Mouse (Mus musculus) heart, adult 9 months (tissue): ENCODE results near the gene Serpina3m.
A peak's percentile ranks its signal among the peaks of the same experiment; 100 is the strongest.
"Not testable (repeated sequence)": the region's sequence is repeated elsewhere in the genome, so short reads cannot be mapped to it uniquely, and the experiment has no call there.

Experiments
- DNase-seq, 2 experiments: peaks; one replicate each; pipeline ENCODE4 v3.0.0; 2022; ENCODE audit warnings: low spot score in 2 of 2

The Serpina3m gene

DNA sequence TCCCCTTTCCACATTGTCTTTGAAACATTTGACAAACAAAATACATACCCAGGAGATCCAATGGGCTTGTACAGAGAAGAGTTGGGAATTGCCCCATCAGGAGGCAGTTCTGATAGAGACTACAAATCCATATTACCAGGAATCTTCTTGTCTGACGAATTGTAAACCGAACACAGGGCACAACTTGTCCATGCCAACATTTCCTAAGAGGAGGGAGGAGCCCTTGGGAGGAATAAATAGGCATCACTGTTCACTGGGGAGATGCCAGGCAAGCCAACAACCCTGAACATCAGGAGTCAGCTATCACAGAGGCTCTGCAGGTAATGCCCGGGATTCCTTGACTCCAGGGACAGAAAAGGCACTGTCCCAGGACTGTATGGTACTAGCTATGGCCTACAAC is at the start of gene Serpina3m, which contains the start of gene Serpina3k:
Gene Serpina3m (plus strand): TSS at position 261 of the 400 bp plus-strand sequence.
Gene Serpina3k (plus strand): TSS at position 261 of the 400 bp plus-strand sequence.
- not testable (repeated sequence) for DNase-seq

DNA sequence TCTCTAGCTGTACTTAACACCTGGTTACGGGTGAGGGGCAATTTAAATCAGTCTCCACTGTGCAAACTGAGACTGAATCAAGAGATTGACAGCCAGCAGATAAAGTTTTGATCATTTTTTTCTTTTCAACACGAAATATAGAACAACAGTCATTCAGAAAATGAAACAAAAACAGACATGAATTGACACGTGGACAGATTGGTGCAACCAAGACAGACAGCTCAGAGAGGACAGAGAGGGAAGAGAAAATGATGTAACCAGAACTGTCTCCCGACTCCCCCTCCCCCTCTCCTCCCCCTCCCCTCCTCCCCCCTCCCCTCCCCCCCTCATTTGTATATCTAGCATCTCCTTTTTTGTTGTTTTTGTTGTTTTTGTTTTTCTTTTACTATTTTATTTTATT is 48.4 kb upstream of the Serpina3m start:
- no peak for DNase-seq

DNA sequence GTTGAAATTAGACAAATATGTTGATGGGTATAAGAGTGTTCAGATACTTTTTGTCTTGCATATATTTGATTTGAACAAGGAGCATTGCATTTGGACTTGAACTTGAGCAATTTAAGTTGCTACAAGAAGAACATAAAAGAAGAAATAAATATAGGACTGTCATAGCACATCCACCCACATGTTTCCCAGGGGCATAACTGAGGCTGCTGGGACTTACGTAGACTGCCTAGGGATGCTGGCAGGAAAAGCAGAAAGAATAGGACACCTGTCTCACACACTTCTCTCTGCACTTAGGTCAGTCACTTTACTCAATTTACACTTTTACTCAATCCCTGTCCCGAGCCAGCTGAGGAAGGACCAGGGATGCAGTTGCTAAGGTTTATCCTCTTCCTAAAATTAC is 44.3 kb upstream of the Serpina3m start:
- DNase-seq, result no peak

DNA sequence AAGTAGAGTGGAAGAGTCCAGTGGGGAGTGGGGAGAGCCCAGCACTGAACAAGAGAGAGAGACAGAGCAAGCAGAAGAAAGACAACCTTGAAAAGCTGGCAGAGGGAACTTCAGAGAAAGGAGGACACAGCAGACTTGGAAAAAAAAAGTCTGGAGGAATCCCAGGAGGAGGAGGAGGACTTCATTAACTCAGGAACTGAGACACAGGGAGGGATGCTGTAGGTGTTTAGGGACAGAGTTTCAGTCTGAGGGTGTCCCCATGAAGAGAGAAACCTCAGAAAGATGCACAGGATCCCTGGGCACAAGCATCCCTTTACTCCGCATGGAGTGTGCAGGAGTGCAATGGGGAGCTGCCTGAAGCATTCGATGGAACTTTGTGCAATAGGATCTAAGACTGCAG is 40.2 kb upstream of the Serpina3m start:
- no peak for DNase-seq

DNA sequence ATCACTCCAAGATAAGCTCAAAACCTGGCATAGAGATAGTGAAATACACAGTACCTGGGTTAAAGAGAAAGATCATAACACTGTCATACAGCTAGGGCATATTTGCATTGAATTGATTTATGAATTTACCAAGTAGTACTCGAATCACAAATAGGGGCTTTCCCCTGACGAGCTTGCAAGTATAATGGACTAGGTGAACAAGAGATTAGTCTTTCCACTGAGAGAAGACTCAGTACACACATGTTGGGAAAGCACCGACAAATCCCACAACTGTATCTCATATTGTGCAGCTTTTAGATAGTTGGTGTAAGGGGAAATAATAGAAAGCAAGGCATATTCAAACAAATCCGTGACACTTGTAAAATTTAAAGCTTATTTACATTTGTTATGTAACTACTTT is 32.3 kb upstream of the Serpina3m start:
- no peak for DNase-seq

- no peak for DNase-seq
Observed at GRCm38 (mm10) chr12:104314253-104314652, 24.0 kb upstream of the Serpina3m start, which contains the start of gene Serpina3j. TSS of gene Serpina3j (plus strand) at chr12:104314553.

GRCm38 (mm10) chr12:104322454-104322853 is 15.8 kb upstream of the Serpina3m start:
- no peak for DNase-seq

- DNase-seq, result no peak
Observed at GRCm38 (mm10) chr12:104331701-104332100, 6.6 kb upstream of the Serpina3m start.

- DNase-seq, result not testable (repeated sequence)
Observed at GRCm38 (mm10) chr12:104336873-104337272, 1.4 kb upstream of the Serpina3m start.

GRCm38 (mm10) chr12:104338705-104339104 is 419 bp downstream of the Serpina3m start:
- no peak for DNase-seq

GRCm38 (mm10) chr12:104342489-104342888 is 4.2 kb downstream of the Serpina3m start:
- not testable (repeated sequence) for DNase-seq

DNA sequence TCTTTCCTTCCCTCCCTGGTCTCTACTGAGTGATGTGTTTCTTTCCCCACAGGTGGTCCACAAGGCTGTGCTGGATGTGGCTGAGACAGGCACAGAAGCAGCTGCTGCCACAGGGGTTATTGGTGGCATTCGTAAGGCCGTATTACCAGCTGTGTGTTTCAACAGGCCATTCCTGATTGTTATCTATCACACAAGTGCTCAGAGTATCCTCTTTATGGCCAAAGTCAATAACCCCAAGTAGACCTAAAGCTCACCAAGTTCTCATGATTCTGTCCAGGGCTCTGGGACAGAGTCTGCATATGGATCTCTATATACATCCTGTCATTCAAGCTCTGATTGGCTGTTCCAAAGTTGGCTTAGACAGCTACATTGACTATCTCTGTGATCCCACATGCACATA is 6.9 kb downstream of the Serpina3m start:
- DNase-seq, result no peak

DNA sequence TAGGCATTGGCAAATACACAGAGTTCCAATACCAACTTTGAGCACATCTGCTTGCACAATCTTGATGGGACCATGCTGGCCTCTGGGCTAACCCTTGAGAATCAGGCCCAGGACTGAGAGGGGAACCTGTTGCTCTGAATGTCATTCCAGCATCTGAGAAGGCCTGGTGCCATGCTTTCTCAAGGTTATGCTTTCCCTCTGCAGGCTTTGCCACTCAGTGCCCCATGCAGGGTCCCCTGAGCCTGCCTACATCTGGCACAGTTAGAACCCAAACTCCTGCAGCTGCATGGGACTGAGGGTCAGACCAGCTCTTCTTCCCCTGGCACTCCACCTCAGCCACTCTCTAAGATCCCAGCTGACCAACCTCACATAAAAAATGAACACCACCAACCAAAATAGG is 7.4 kb downstream of the Serpina3m start:
- DNase-seq, result no peak

- no peak for DNase-seq
Observed at GRCm38 (mm10) chr12:104347091-104347490, 8.8 kb downstream of the Serpina3m start.

GRCm38 (mm10) chr12:104351812-104352211 is 13.5 kb downstream of the Serpina3m start:
- peak in 1 of 2 experiments; percentile 3 for DNase-seq

DNA sequence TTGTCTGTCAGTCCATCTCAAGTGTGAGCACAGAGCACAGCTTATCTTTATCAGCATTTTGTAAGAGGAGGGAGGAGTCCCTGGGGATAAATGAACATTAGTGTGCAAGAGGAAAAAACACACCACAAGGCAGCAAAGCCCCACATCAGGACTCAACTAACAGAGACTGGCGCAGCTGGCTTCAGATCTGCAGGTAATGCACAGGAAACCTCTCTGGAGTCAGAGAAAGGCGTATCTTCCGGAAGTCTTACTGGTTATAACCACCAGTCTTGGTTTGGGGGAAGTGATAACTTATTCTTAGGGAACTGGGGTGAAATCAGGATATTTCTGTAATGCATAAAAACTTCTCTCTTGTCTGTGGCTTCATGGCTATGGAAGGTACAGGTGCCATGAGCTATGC is 17.7 kb downstream of the Serpina3m start:
- no peak for DNase-seq

GRCm38 (mm10) chr12:104369986-104370385 is 31.7 kb downstream of the Serpina3m start:
- no peak for DNase-seq

- not testable (repeated sequence) for DNase-seq
Observed at GRCm38 (mm10) chr12:104377179-104377578, 38.9 kb downstream of the Serpina3m start.

- not testable (repeated sequence) for DNase-seq
Observed at GRCm38 (mm10) chr12:104378351-104378750, 40.1 kb downstream of the Serpina3m start.

DNA sequence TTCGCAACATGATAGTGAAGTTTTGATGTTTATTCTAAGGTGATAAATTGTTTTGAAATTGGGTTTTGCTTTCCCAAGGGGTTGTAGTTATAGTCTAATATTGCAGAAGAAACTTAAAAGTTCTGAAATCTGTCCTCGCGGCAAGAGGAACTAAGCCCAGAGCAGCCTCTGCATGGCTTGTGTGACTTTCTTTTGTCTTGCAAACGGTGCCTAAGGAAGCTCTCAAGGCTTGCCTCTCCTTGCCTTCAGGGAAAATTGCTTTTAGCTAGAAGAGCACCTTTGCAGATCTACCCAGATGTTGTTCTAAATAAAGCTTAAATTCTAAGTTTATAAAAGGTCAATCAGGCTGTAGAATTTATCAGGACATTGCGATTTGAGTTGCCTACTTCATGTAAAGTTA is 40.5 kb downstream of the Serpina3m start:
- DNase-seq, result not testable (repeated sequence)

- no peak for DNase-seq
Observed at GRCm38 (mm10) chr12:104379856-104380255, 41.6 kb downstream of the Serpina3m start.

DNA sequence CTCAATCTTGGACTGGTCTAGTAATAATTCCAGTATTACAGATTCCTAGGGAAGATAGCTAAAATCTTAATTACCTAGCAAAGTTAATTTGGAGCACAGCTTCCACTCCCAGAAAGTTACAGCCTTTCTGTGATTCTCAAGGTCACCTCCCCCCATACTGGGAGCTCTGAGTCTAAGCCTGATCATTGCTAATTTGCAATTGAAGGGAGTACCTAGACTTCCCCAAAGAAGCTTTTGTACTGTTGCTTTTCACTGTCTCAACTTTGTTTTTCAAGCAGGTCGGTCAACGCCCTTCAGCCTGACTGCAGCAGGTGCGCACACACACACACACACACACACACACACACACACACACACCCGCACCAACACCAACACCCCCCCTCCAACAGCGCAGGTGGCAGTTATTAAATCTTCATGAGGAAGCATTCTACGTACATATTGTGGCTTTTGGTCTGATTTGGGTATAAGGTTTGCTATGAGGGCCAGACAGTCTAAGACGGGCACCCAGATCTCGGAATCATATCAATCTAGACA is 42.9 kb downstream of the Serpina3m start:
- DNase-seq, result not testable (repeated sequence)

DNA sequence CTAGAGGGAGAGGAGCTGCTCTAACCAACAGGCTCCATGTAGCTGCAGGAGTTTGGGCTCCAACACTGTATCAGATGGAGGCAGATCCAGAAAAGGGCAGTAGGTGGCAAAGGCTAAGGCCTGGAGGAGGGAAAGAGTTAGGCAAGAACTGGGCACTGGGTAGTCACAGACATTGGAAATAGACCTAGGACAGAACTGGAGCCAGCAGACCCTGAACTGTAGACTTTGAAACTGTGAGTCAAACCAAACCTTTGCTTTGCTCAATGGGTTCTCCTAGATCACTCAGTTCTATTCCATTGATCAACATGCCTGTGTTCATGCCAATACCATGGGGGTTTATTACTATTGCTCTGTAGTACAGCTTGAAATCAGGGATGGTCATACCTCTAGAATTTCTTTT is 47.7 kb downstream of the Serpina3m start:
- not testable (repeated sequence) for DNase-seq

DNA sequence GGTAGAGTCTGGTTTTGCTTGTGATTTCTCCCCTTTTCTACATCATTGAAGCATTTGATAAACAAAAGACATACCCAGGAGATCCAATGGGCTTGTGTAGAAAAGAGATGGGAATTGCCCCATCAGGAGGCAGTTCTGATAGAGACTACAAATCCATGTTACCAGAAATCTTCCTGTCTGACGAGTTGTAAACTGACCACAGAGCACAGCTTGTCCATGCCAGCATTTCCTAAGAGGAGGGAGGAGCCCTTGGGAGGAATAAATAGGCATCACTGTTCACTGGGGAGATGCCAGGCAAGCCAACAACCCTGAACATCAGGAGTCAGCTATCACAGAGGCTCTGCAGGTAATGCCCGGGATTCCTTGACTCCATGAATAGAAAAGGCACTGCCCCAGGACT is 48.6 kb downstream of the Serpina3m start:
- not testable (repeated sequence) for DNase-seq
